Mouse (Mus musculus) E14TG2a.4 (cell line): ENCODE data around the gene Cygb.

Experiments used
- CTCF ChIP-seq: conservative IDR thresholded peaks from 2 replicates; pipeline ENCODE4 v1.5.1; 2014; ENCODE audit warnings: low read length
- POU5F1 ChIP-seq: IDR thresholded peaks from 2 replicates; pipeline ENCODE4 v1.6.1; 2014; ENCODE audit warnings: low read length, borderline replicate concordance

DNA sequence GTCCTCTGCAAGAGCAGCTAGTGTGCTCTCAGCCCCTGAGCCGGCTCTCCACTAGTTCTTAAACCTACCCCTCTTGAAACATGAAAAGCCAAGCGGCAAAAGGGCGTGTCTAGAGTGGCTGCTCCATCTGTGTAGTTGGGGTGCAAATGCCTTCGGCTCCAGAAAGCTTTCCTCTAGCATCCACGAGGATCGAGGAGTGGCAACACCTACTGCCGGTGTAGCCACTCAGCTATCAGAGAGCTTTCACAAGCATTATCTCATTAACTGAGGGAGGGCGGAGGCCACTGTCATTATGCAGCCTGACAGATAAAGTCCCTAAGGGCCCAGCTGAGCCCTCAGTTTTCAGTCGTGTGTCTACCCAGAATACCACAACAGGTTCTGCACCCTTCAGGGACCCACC is 34.0 kb downstream of the Cygb start:
- TF ChIP-seq CTCF (no peak), POU5F1 (no peak)
